Mouse (Mus musculus): Measurements from ENCODE around the gene Sspo. TPM values are rescaled to one million over a fixed set of nuclear protein-coding genes. Genes with fewer than 3 reads are reported as not detected.

Gene Sspo
- total RNA-seq, 1 experiment from 2014 or later, result 5.1 TPM

DNA sequence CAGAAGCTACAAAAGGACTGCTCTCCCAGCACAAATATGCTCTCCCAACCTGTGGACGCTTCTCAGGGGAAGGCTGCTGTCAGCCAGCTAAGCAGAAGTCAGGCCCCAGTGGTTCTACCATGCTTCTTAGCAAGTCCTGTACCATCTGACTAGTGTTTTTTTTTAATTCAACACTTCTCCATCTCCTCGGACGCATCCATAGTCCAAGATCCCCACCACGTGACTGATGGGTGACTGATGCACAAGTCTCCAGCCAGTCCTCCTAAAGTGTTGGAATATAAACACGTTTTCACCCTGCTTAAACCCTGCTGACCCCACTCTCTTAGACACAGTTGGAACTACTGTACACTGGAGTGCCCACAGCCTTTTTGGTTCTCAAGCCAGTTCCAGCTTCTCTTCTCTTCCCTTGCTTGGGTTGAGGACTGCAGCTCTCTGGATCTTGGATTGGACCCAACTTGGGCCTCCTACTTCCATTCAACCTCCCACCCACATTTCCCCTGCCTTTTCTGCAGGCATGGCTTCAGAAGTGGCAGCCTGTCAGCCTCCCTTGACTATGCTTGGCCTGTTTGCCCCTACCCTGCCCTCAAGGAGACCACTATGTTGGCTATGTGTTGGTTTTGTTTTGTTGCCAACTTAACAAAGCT, 12.2 kb upstream of the Sspo start:
- no peak for DNase-seq

DNA sequence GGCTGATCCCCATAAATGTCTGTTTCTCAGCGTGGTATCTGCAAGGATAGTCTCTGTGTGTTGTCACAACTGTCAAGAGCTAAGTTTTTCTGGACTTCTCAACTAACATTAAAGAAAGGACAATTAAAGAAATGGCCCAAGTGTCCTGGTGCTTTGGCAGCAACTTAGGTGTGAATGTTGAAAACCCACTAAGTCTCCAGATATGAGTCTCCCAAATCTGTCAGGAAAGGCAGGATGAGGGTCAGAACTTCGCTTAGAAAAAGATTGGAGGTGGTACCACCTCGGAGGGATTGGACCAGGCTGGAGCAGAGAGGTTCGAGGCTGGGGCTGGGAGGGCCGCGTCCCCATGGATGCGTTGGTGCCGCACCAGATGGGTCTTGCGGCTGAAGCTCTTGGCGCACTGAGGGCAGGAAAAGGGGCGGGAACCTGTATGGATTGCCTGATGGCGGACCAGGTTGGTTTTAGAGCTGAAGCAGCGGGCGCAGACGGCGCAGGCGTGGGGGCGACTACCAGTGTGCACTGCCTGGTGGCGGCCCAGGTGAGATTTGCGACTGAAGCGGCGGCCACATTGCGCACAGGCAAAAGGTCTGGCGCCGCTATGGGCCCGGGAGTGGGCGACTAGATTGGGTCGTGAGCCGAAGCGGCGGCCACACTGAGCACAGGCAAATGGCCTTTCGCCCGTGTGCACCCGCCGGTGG, 10.2 kb upstream of the Sspo start:
- DNase-seq, result no peak

DNA sequence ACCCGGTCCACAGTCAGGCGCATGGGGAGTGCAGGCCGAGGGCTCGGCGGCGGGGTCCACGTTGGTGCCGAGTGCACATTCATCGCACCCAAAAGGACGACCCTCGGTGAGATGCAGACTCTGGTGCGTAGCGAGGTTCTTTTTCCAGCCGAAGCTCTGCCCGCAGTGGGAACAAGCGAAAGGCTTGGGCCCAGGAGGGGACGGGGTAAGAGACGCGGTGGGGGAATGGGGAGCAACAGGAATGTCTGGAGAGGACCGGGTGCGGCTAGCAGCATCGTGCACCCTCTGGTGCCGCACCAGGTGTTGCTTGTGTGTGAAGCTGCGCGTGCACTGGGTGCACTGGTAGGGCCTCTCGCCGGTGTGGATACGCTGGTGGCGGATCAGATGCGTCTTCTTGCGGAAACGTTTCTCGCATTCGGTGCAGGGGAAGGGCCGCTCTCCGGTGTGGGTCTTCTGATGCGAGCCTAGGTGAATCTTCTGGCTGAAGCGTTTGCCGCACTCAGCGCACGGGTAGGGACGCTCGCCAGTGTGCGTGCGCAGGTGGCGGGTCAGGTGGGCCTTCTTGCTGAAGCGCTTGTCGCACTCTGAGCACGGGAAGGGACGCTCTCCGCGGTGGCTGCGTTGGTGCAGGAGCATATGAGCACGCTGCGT, 9.4 kb upstream of the Sspo start:
- DNase-seq, result no peak

DNA sequence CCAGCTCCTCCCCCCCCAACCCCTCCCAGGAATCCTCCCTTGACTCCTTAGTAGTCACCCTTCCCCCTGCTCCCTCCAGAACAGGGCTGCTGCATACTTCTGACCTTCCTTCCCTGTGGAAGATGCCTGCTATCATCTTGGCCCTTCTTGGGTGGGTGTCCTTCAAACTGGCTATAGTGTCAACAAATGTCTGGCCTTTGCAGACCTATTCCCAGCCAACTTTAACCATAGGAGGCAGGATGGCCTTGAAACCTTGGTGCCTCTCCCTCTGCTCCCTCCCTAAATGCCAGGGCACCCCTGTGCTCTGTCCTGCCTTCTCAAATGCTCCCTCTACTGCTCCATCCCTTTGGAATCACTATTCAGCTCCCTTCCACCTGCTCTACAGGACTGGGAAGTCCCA, 8.4 kb upstream of the Sspo start:
- DNase-seq, result no peak

DNA sequence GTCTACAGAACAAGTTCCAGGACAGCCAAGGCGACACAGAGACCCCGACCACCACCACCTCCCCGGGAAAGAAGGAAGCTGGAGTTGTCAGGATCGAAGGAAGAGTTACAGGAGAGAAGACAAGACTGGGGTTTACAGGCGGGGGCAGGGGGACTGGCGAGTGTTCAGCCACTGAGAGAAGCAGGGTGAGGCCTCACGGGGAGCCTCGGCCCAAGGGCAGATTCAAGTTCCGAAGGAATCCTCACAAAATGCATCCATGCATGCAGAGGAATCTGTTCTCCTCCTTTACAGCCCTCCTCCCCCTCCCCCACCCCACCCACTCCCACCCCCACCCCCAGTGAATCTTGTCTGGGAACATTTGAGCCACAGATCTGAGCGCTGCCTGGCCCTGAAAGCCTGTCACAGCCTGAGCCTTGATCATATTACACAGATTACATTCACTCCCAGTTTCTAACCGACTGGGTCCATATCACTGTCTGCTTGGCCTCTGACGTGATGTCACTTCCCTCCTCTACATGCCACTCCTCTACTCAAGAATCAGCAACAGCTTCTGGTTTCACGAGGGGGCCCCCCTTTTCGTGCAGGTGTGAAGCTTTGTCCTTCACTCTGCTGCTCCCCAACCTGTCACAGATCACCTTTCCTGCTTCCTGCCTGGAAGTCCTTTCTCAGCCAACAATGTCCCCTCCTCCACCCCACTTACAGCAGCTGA, 7.6 kb upstream of the Sspo start:
- no peak for DNase-seq

DNA sequence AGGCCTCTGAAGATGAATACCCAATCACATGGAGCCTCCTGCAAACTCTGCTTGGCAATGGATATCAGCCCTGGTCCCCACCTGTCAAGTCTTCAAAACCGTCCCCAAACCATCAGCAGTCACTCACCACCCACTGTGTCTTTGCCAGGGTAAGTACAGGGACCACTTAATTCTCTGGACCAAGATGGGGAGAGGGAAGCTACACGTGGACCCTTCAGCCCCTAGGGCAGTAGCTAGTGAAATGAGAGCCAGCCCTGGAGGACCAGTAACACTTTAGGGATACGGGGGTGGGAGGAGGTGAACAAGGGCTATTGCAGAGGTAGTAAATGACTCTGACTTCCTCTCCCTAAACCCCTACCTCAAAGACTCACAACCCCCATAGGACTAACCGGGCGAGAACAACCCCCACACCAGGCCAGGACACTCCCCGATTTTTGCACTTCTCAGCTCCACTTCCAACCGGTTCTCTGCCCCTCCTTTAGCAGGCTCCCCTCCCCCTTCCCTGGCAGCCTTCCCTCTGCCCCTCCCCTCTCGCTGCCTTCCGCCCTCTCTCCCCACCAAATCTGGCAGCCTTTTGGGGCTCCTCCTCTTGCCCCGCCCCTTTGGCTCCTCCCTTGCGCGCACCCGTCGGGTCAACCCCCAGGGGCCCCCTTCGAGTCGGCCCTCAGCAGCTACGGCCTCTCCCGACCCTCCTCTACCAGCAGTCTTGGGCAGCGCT, 4.3 kb upstream of the Sspo start:
- peak; percentile 97 for DNase-seq

DNA sequence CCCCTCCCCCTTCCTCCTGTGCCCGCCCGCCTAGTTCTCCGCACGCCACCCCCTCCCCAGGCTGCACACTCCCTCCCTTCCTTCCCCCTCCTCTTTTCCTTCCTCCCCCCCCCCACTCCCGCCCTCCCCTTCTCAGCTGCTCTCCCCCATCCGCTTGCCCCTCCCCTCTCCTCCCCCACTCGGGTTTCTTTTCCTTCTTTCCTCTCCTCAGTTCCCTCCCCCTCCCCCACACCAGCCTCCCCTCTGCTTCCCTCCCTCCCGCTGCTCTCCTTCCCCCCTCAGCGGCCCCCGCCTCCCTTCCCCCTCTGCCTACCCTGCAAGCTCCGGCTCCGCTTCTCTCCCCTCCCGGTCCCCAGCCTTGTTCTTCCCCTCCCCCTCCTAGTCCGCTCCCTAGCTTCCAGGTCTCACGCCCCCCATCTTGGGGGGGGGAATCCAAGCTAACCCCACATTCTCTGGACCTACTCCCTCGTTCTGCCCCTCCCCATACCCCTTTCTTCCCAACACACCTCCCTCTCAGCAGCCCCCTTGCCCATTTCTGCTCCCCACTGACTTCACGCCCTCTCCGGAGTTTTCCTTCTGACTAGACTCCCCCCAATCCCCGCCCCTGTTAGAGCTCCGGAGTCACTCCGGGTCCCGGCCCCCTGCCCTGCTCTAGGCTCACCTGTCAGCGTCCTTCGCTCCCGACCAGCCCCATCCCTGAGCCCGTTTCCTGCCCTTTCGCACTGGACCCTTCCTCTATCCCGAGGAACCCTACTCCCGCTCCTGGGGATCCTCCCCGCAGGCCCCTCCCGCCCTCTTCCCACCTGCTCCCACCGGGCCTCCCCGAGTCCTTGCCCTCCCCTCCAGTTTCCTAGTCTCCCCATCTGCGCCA, 3.5 kb upstream of the Sspo start:
- DNase-seq, result peak; percentile 79

DNA sequence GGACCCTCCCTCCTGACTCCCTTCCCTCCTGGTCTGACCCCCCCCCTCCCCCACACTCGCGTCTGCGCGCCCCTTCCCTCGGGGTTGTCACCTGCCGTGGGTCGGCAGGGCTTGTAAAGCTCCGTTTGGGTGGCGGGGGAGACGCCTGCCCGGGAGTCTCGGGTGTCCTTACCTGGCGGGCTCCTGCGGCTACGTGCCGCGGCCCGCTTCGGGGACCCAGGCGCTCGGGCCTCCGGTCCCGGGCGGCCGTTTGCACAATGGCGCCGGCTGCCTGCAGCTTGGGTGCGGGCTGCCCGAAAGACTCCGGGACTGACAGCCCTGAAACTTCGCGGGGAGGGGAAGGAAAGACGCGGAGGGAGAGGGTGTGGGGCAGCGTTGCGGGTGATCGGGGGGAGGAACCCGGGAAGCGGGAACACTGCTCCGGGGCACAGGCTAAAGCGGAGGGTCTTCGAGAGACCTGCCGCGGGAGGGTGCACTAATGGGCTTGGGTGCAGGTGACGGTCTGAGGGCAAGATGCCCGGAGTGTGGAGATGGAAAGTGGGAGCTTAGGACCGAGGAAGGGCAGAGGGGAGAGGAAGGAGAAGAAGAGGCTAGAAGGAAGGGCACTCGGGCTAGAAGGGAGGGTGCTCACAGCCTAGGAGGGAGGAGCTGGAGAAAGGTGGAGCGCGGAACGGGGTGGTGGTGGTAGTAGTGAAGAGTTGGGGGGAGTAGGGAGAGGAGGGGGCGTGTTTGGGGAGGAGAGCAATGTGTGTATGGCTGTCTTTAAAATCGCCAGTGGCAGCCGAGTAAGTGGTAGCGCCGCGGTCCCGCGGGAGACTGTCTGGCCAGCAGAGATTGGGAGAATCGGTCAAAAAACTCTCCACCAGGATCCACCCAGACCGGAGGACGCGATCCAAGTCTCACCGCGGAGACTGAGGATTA, 2.6 kb upstream of the Sspo start, which contains the start of gene Zfp467:
TSS of gene Zfp467 (minus strand) at position 645 of the 921 bp plus-strand sequence.
- peak; percentile 61 for DNase-seq

DNA sequence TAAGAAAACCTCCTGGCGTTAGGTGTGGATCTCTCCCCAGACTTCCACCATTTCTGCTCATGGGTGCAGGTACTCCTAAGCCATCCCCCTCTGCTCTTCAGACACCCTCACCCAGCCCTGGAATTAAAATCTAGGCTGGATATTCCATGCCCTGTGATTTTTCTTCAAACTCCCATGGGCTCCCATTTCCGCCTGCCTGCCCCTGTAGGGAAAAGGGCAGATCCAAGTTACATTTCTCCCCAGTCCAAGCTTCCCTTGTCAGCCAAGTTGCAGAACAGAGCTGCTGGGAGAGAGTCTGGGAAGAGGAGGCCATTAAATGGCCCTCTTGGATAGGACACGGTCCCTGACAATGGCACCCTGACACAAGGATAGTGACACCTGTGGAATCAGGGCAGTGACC, 1.8 kb upstream of the Sspo start:
- DNase-seq, result no peak

DNA sequence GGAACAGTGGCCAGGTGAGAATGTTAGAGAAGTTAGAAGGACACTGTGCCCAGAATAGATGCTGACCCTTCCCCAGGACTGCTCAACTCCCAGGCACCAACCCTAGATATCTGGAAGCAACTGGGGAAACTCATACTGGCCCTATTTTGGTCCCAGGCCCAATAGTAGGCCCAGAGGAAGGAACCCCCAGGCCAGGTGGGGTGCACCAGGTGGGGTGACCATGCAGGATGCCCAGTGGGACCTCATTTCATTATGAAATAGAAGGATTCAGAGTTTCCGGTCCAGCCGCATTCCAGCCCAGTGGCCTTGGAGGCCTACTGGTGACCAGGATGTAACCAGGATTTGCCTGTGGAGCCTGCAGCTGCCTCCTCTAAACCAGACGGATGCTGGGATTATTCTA, 1.1 kb upstream of the Sspo start:
- DNase-seq, result no peak

DNA sequence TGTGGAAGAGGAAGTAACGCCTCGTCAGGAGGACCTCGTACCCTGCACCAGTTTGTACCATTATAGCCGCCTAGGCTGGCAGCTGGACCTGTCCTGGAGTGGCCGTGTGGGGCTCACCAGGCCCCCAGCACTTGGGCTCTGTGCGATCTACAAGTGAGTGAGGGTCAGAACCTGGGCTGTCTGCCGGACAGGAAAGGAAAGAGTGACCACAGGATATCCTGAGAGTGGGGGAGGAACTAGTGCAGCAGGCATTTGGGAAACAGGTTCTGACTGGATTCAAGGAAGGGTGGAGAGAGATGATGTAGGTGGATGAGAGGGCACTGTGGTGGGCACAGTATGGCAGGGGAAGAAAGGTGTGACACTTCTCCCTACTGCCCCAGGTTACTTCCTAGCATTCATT, 498 bp downstream of the Sspo start:
- DNase-seq, result no peak

DNA sequence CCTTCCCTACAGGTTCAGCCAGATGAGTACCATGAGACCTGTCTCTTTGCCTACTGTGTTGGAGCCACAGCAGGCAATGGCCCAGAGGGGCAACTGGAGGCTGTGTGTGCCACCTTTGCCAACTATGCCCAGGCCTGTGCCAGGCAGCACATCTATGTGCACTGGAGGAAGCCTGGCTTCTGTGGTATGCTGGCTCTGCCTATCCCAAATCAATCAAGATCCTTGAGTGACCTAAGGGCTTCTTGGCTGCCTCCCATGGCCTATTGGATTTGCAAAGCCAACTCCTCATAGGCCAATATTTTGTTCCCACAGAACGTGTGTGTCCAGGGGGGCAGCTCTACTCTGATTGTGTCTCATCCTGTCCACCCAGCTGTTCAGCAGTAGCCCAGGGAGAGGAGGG, 4.1 kb downstream of the Sspo start:
- no peak for DNase-seq

DNA sequence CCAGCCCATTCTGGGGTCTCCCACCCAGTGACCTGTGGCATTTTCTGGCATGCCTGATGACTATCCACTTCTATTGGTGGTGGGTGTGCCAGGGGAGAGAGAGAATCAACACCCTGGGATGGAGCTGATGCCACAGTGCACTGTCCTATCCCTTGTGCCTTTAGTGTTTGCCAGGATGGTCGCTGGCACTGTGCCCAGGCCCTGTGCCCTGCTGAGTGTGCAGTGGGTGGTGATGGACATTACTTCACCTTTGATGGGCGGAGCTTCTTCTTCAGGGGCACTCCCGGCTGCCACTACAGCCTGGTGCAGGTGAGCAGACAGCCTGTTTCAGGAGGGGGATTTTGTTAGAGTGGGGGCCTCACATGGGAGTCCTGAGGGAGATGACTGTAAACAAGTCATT, 4.7 kb downstream of the Sspo start:
- no peak for DNase-seq

DNA sequence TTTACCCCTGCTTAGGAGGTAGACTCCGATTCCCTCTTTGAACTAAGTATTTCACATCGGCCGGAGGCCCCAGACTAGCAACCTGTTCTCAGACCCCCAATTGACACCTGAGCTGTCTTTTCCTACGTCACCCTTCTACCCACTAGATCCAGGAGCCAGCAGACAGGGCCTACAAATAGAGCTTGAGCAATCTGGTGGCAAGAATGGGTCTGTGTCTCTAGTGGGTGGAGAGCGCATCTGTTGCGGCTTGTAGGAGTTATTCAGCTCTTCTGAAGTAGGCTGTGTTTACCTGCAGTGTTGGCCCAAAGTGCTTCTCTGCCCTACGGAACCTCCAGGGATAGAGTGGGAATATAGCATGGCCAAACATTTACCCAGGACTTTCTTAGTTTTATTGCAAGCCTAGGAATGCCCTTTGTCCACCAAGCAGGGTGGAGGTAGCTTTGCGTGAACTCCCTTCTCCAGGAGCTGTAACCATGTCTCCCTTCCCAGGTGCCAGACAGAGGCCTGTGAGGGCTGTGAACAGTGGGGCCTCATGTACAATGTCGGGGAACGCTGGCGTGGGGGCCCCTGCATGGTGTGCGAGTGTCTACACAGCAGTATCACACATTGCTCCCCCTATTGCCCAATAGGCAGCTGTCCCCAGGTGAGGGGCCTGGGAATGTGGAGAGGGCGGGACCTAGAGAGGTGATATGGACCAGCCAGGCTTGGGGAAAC, 17.1 kb downstream of the Sspo start:
- no peak for DNase-seq

DNA sequence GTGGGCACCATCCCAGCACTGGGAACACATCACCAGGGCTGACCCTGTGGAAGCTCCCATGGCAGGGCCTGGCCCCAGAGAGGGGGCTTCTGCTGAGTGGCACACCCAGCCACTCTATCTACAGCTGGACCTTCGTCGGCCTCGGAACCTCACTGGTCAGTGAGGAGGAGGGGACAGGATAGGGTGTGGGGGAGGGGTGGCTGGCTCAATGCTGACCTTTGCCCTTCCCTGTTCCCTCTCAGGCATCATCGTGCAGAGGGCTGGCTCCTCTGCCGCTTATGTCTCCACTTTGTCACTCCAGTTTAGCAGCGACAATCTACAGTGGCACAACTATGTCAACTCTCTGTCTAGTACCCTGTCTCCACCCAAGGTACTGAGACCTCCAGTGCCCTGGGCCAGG, 18.7 kb downstream of the Sspo start:
- DNase-seq, result no peak

DNA sequence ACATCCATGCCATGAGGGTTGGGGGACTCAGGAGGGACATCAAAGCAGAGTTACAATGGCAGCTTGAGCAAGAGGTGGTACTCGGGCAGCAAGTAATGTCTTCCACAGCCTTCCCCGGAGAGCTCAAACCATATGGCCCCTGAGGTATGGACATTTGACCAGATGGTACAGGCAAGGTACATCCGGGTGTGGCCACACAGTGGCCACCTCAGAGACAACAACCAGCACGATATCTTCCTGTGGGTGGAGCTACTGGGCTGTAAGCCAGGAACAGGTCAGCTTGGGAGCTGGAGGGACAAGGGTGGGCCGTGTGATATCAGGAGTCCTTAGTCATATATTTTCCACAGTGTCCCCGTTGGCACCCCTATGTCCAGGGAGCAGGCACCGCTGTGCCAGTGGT, 19.5 kb downstream of the Sspo start:
- DNase-seq, result no peak

DNA sequence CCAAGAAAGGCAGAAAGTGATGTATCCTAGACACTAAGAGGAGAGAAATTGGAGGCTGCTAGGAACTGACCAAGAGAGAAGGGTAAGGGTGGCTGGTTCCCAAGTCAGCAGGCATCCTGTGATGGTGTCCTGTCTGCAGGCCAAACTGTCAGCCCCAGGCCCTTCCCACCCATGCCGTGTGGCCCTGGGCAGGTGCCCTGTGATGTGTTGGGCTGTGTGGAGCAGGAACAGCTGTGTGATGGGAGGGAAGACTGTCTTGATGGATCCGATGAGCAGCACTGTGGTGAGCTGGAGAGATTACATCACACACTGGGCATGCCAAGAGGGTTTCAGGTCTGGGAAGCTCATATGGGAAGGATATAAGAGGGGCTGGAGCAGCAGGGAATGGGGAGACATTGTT, 22.7 kb downstream of the Sspo start:
- DNase-seq, result no peak

DNA sequence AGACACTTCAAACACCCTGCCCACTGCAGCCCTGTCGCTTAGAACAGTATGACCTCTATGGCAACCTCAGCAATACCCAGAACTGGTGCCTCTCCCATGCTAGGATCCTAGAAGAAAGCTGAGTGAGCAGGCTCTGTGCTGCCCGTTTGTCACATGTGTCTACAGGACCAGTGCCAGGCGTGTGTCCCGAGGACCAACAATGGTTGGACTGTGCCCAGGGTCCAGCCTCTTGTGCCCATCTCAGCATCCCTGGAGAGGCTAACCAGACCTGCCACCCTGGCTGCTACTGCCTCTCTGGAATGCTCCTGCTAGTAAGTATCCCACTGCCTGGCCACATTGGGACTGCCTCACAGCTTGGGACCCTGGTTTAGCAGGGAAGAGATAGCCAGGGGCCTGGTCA, 30.4 kb downstream of the Sspo start:
- no peak for DNase-seq

DNA sequence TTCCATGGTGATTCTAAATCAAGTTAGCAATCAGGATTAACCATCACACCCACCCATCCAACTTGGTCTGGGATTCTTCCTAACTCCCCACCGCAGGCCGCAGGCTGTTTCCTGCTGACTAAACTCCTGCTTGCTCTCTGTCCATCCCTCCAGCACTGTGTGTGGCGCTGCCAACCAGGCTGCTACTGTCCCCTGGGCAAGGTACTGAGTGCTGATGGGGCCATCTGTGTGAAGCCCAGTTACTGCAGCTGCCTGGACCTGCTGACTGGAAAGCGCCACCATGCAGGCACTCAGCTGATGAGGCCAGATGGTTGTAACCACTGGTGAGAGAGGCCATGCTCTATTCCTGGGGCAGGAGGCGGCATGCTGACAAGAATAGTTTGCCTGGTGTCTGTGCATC, 34.5 kb downstream of the Sspo start:
- no peak for DNase-seq

Measured in adrenal gland, postnatal 25 days (tissue).